Mouse (Mus musculus) c-Kit-positive CD71-negative TER-119-negative erythroid progenitor cells, embryonic 14.5 days (primary cell): ENCODE data around the gene 9030025P20Rik.
"Not testable (repeated sequence)": the region's sequence is repeated elsewhere in the genome, so short reads cannot be mapped to it uniquely, and the experiment has no call there.

ENCODE experiments used
- DNase-seq: peaks from one replicate; pipeline ENCODE4 v3.0.0-alpha.2; 2013; ENCODE audit warnings: low read depth

9030025P20Rik gene

GRCm38 (mm10) chr17:14990116-14990702, 11.9 kb downstream of the 9030025P20Rik start:
- not testable (repeated sequence) for DNase-seq

- not testable (repeated sequence) for DNase-seq
These were observed 14.4 kb downstream of the 9030025P20Rik start for GRCm38 (mm10) chr17:14992522-14993138.

- DNase-seq: not testable (repeated sequence)
These were observed 15.0 kb downstream of the 9030025P20Rik start for GRCm38 (mm10) chr17:14993139-14993832.

- not testable (repeated sequence) for DNase-seq
These were observed 15.9 kb downstream of the 9030025P20Rik start for GRCm38 (mm10) chr17:14994140-14994539.

GRCm38 (mm10) chr17:15000047-15000446, 21.8 kb downstream of the 9030025P20Rik start:
- not testable (repeated sequence) for DNase-seq

- not testable (repeated sequence) for DNase-seq
These were observed 30.8 kb downstream of the 9030025P20Rik start for GRCm38 (mm10) chr17:15009088-15009487.

- not testable (repeated sequence) for DNase-seq
These were observed 31.6 kb downstream of the 9030025P20Rik start, which contains the start of gene Gm3435 for GRCm38 (mm10) chr17:15009706-15010413. Gene Gm3435 (plus strand): TSS chr17:15010176.

GRCm38 (mm10) chr17:15021503-15022220, 43.4 kb downstream of the 9030025P20Rik start:
- not testable (repeated sequence) for DNase-seq

GRCm38 (mm10) chr17:15023878-15024492, 45.7 kb downstream of the 9030025P20Rik start:
- DNase-seq: not testable (repeated sequence)

GRCm38 (mm10) chr17:15024502-15025193, 46.4 kb downstream of the 9030025P20Rik start:
- DNase-seq: not testable (repeated sequence)

GRCm38 (mm10) chr17:15025513-15025912, 47.2 kb downstream of the 9030025P20Rik start:
- not testable (repeated sequence) for DNase-seq

- DNase-seq: not testable (repeated sequence)
These were observed 53.1 kb downstream of the 9030025P20Rik start for GRCm38 (mm10) chr17:15031414-15031813.

GRCm38 (mm10) chr17:15040455-15040854, 62.2 kb downstream of the 9030025P20Rik start:
- not testable (repeated sequence) for DNase-seq
